ENCODE assay signal across 23 mouse cellular contexts in the genomic region with DNA sequence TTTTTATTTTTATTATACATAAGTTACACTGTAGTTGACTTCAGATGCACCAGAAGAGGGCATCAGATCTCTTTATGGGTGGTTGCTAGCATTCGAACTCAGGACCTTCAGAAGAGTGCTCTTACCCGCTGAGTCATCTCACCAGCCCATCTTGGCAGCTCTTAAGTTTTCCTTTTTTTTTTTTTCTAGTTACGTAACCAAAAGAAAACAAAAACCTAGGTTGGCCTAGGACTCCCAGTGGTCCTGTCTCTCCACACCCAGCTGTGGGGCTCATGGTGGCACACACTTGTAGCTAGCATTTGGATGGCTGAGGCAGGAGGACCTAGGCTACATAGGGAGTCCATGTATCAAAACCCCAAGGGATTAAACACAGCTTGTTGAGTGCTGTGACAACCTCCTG. TPM values are rescaled to one million over a fixed set of nuclear protein-coding genes. Genes with fewer than 3 reads are reported as not detected.
DNase-seq lines count a peak whose midpoint lies in the region; ATAC-seq and TF ChIP-seq lines count a peak whose summit lies in the region.
"Had no signal": no experiment of that assay in that cellular context is flagged by ENCODE, and none has a peak within 500 bp of the region (broad histone marks: within the 10 kb centered on the region; RNA-seq: fewer than 3 reads in every experiment).

No protein-coding gene starts in this region.

- 80% methylated on average over 3 of the region's 3 CpGs for WGBS in lung, postnatal 0 days

- no peak overlapping the region for H3K27ac ChIP-seq in gastrocnemius, adult 2 months
- no peak overlapping the region for H3K27ac ChIP-seq in lung, postnatal 0 days (ENCODE audit: low read length)
- H3K27ac ChIP-seq: forebrain, embryonic 13.5 days; hindbrain, embryonic 10.5 days; limb, embryonic 13.5 days; stomach, postnatal 0 days had no signal

- no peak overlapping the region for H3K4me2 ChIP-seq in lung, postnatal 0 days (replicated peaks; ENCODE audit: low read depth, low read length)
- H3K4me2 ChIP-seq: forebrain, embryonic 13.5 days; heart, embryonic 15.5 days; limb, embryonic 13.5 days; lung, embryonic 14.5 days; midbrain, embryonic 11.5 days had no signal

- no peaks in the 10 kb centered on the region for H3K27me3 ChIP-seq in lung, postnatal 0 days (replicated peaks; ENCODE audit: insufficient read depth, low read length)
- H3K27me3 ChIP-seq: forebrain, embryonic 13.5 days; heart, embryonic 15.5 days; limb, embryonic 13.5 days; liver, embryonic 13.5 days had no signal

- TF ChIP-seq EP300 in lung, postnatal 0 days (IDR thresholded peaks at IDR 0.05) = no peak

- no peak overlapping the region for H3K4me3 ChIP-seq in gastrocnemius, adult 2 months
- H3K4me3 ChIP-seq in lung, postnatal 0 days (ENCODE audit: low read depth, low read length) = no peak overlapping the region
- H3K4me3 ChIP-seq: forebrain, embryonic 13.5 days; heart, embryonic 15.5 days; hindbrain, embryonic 10.5 days; limb, embryonic 13.5 days; liver, embryonic 13.5 days had no signal

- ATAC-seq in lung, postnatal 0 days = no peak
- no peak for ATAC-seq in megakaryocyte-erythroid progenitor cell, adult 5-6 weeks (replicated peaks; ENCODE audit: low FRiP score, low TSS enrichment, poor library complexity, severe bottlenecking)
- ATAC-seq: forebrain, embryonic 13.5 days; hindbrain, embryonic 16.5 days; intestine, postnatal 0 days had no signal

- no peaks in the 10 kb centered on the region for H3K9me3 ChIP-seq in lung, postnatal 0 days (ENCODE audit: low read length)
- H3K9me3 ChIP-seq: forebrain, embryonic 13.5 days; heart, embryonic 15.5 days; hindbrain, embryonic 10.5 days; limb, embryonic 13.5 days; liver, embryonic 13.5 days had no signal

- TF ChIP-seq CTCF in gastrocnemius, adult 2 months (IDR thresholded peaks at IDR 0.05) = 0 out of 2 replicates have a peak, but pooled peaks have one; percentile 2
- TF ChIP-seq CTCF in lung, postnatal 0 days (IDR thresholded peaks at IDR 0.05) = 0 out of 2 replicates have a peak, but pooled peaks have one; percentile 2

- no peak overlapping the region for H3K9ac ChIP-seq in lung, postnatal 0 days (replicated peaks; ENCODE audit: low read depth)
- H3K9ac ChIP-seq: forebrain, embryonic 13.5 days; heart, embryonic 15.5 days; limb, embryonic 13.5 days; liver, embryonic 13.5 days; lung, embryonic 14.5 days had no signal

- no peak for DNase-seq in gastrocnemius, adult 2 months
- DNase-seq in gastrocnemius, postnatal 4 days (ENCODE audit: low spot score in 2 of 2) = no peak
- DNase-seq in lung, postnatal 0 days (ENCODE audit: low spot score) = no peak
- DNase-seq in lung, postnatal 25 days (ENCODE audit: low spot score) = no peak
- peak; percentile 51 for DNase-seq in adipocyte (ENCODE audit: low spot score)
- no peak for DNase-seq in urinary bladder, postnatal 25 days (ENCODE audit: low spot score)
- DNase-seq: cerebellum, adult 8-10 months; gastrocnemius, postnatal 10 days; heart, adult 18-20 months; kidney, postnatal 36 days; liver, embryonic 13.5 days; lung, embryonic 14.5 days; lung, postnatal 4 days; right cerebral cortex, postnatal 14 days had no signal

- intact Hi-C loops in gastrocnemius, adult 2 months (cut with DNase I) = no loop called here

- H3K36me3 ChIP-seq in lung, postnatal 0 days (ENCODE audit: insufficient read depth, low read length) = 0 out of 2 replicates have a peak, but pooled peaks cover 3% of the 10 kb centered on the region

- H3K4me1 ChIP-seq in lung, postnatal 0 days (ENCODE audit: insufficient read depth, low read depth, low read length) = no peaks in the 10 kb centered on the region
- H3K4me1 ChIP-seq: forebrain, embryonic 13.5 days had no signal

RNA-seq across cellular contexts. Expression of a gene that starts 43.0 kb away (rescaled TPM):
- 100 to 1,000 TPM; 569 to 658 TPM for total RNA-seq in gastrocnemius, adult 2 months (2021)
- total RNA-seq in gastrocnemius, postnatal 4 days (2021) = 100 to 1,000 TPM; 406 to 430 TPM
- 318 and 349 TPM in 2 replicates for polyA plus RNA-seq in lung, postnatal 0 days (2015; fragmentation: Nextera tagmentation; extraction: Ambion mirVana)
- total RNA-seq in megakaryocyte-erythroid progenitor cell, adult 5-6 weeks (2014; fragmentation: Nextera tagmentation) = 168 and 313 TPM in 2 replicates
- total RNA-seq in megakaryocyte-erythroid progenitor cell, adult 5-6 weeks (2017) = 419 and 540 TPM in 2 replicates
